Mouse (Mus musculus) frontal cortex, postnatal 14 days (tissue): ENCODE results near the gene Mrps18b.

Source experiments
- DNase-seq, 2 experiments: peaks; one replicate each; pipeline ENCODE4 v3.0.0; 2022; ENCODE audit warnings: low spot score in 2 of 2

Gene Mrps18b

GRCm38 (mm10) chr17:35874721-35875120 is 41.5 kb downstream of the Mrps18b start:
- peak in 1 of 2 experiments; percentile 49 for DNase-seq

GRCm38 (mm10) chr17:35873774-35874519 is 42.2 kb downstream of the Mrps18b start:
- peak; percentile 65 to 83 for DNase-seq

- DNase-seq = no peak
Measured at GRCm38 (mm10) chr17:35870884-35871696, 45.1 kb downstream of the Mrps18b start.

GRCm38 (mm10) chr17:35870151-35870883 is 45.9 kb downstream of the Mrps18b start:
- peak in 1 of 2 experiments; percentile 63 for DNase-seq

DNA sequence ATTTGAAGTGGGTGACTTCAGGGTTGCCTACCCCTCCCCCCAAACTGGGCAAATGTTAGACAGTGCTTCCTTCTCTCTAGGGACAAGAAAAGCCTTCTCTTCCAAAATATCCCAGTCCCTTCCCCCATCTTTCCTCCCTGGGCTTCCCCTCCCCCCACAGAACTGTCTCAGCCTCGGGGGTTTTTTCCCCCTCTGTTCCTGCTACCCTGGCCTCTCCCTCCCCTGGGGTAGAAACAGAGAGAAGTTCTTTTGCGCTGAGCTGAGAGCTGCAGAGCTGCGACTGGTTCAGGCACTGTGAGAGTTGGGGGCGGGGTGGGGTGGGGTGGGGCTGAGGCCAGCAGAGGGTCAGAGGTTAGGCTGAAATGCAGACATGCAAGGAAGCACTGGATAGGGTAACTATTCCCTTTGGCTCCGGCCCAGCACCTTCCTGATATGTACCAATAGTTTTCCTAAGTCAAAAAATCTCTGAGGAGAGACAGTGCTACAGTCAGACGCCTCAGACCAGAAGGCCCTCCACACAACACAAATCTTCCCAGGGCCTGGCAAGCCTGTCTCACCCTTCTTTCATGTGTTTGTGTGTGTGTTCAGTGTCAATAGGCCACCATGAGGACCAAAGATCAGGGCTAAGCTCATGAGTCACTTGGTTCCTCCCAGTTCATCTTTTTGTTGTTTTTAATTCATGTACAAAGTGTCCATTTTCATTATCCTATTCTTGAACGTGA is 46.7 kb downstream of the Mrps18b start:
- DNase-seq = no peak

GRCm38 (mm10) chr17:35868961-35869345 is 47.2 kb downstream of the Mrps18b start:
- DNase-seq = no peak

- no peak for DNase-seq
Measured at GRCm38 (mm10) chr17:35868165-35868820, 47.9 kb downstream of the Mrps18b start.

GRCm38 (mm10) chr17:35866911-35867890 is 49.0 kb downstream of the Mrps18b start:
- no peak for DNase-seq

DNA sequence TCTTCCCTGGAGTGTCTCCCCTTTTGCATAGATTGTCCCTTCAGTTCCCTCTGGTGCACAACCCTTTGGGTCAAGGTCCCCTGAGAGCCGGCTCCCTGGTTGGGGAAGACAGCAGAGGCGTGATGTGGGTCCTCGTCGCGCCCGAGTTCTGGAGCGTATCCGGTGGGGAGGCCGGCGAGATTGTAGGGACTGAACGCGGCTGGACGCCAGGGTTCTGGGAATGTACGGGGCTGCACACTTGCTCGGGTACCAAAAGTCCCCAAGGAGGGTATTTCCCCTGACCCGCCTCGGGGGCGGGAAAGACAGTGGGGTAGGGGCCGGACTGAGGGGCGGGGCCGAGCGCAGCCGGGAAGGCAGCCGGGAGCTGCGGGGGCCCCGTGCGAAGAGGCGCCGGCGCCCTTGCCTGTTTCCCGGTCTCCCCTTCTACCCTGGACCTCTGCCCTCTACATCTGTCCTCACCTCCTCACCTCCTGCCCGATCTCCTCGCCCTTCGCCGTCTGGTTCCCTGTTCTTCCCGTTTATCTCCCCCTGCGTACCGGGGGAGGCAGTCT is 49.8 kb downstream of the Mrps18b start:
- DNase-seq = peak in 1 of 2 experiments; percentile 48

- DNase-seq = no peak
Measured at GRCm38 (mm10) chr17:35865481-35866280, 50.5 kb downstream of the Mrps18b start, which contains the start of gene Ppp1r18. Ppp1r18 (plus strand) TSS chr17:35865593.

DNA sequence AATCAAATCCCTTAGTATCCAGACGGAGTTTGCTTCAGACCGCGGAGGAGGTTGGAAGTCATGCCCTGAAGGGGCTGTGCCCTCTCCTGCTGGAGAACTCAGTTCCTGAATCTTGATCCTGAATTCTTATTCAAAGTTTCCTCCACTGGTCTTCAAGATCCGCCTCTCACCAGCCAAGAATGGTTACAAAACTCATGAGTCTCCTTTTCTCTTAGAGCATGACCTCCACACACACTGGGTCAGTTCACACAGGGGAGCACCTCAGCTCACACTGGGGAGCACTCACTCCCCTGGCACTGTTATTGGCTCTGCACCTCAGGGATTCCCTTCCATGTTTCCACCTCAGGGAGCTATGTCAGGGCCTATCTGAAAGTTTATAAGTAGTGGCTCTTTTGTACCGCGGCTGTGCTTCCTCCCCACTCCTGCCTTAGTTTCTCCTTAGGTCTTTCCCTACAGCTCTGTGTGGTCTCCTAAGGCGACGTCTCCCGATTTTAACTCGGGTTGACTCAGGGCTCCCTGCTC is 51.3 kb downstream of the Mrps18b start:
- DNase-seq = no peak

- DNase-seq = peak; percentile 81 to 86
Measured at GRCm38 (mm10) chr17:35861198-35861857, 54.9 kb downstream of the Mrps18b start, which contains the start of gene Nrm. Nrm (plus strand) TSS chr17:35861318.

DNA sequence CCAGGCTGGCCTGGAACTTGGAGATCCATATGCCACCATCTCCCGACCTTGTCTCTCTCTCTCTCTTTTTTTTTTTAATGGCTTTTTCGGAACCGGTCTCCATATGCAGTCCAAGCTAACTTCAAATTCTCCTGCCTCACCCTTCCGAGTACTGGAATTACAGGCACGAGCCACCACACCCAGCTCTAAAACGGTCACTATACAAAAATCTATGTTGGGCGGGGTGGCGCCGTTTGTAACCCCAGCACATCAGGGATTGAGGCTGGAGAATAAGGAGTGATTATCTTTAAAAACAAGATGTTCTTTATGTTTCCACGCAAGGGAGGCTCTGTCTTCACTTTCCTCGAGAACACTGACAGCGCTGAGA is 55.4 kb downstream of the Mrps18b start:
- no peak for DNase-seq
